Mouse (Mus musculus): ENCODE data around the gene Catsper4.

The Catsper4 gene

GRCm38 (mm10) chr4:134181825-134182224, 45.4 kb downstream of the Catsper4 start:
- peak; percentile 42 for DNase-seq (ENCODE audit: low read depth, low spot score)

GRCm38 (mm10) chr4:134181112-134181511, 46.1 kb downstream of the Catsper4 start:
- DNase-seq (ENCODE audit: low read depth, low spot score), result no peak

DNA sequence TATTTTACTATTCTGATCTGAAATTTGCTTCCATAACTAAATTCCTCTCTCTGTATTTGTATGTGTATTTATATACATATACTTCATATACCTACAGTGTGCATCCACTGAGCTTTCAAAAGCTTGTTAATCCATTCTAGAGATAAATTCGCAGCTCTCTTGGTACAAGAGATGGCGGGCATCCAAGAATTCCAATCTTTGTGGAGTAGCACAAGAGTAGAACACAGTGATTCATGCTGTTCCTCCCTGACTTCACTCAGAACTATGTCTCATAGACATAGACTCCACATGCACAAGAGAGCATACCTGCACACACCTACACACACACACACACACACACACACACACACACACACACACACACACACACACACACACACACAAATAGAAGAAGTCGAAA, 54.8 kb downstream of the Catsper4 start:
- DNase-seq (ENCODE audit: low read depth, low spot score), result peak; percentile 78

GRCm38 (mm10) chr4:134166906-134167305, 60.3 kb downstream of the Catsper4 start:
- DNase-seq (ENCODE audit: low read depth, low spot score), result peak; percentile 26

GRCm38 (mm10) chr4:134165548-134166465, 61.4 kb downstream of the Catsper4 start:
- no peak for DNase-seq (ENCODE audit: low read depth, low spot score)

- no peak for DNase-seq (ENCODE audit: low read depth, low spot score)
These were observed 62.2 kb downstream of the Catsper4 start for GRCm38 (mm10) chr4:134165024-134165423.

DNA sequence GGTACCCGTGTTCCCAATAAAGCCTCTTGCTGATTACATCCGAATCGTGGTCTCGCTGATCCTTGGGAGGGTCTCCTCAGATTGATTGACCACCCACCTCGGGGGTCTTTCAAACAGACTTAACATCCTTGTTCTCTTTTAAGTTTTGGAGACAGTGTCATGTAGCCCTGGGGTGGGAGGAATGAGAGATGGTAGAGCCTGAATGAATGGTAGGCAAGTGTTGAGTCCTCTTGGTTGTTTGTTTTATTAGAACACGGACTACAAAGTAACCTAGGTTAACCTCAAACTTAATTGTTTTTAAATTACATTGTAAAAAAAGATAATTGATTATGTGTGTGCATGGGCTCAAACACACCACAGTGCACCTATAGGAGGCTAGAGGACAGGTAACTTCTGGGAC, 62.6 kb downstream of the Catsper4 start:
- no peak for DNase-seq (ENCODE audit: low read depth, low spot score)
